Mouse (Mus musculus) adrenal gland, postnatal 14 days (tissue): Measurements from ENCODE around the gene Arhgef7. TPM values are rescaled to one million over a fixed set of nuclear protein-coding genes. Genes with fewer than 3 reads are reported as not detected.

Source experiments
- DNase-seq: peaks from one replicate; pipeline ENCODE4 v3.0.0; 2021; ENCODE audit warnings: mixed read lengths
- long read RNA-seq, 2 experiments: library from polyadenylated mRNA; stranded (forward); transcript quantifications; one replicate each; pipeline ENCODE4 v2.0.0; 2021
- total RNA-seq: library from RNA; stranded (reverse); gene quantifications from 2 replicates; pipeline ENCODE4 v1.2.3, GENCODE M21; 2021

Gene Arhgef7
- total RNA-seq: 54.4 and 64.5 TPM in 2 replicates
- long read RNA-seq, experiment 1, full-length matches to known transcripts: 11 of 25 reads
- long read RNA-seq, experiment 1, partial matches to known transcripts: 4 of 25 reads
- long read RNA-seq, experiment 1, other reads (novel, unspliced or antisense): 10 of 25 reads
- long read RNA-seq, experiment 2, full-length matches to known transcripts: 6 of 14 reads
- long read RNA-seq, experiment 2, partial matches to known transcripts: 2 of 14 reads
- long read RNA-seq, experiment 2, other reads (novel, unspliced or antisense): 6 of 14 reads

DNA sequence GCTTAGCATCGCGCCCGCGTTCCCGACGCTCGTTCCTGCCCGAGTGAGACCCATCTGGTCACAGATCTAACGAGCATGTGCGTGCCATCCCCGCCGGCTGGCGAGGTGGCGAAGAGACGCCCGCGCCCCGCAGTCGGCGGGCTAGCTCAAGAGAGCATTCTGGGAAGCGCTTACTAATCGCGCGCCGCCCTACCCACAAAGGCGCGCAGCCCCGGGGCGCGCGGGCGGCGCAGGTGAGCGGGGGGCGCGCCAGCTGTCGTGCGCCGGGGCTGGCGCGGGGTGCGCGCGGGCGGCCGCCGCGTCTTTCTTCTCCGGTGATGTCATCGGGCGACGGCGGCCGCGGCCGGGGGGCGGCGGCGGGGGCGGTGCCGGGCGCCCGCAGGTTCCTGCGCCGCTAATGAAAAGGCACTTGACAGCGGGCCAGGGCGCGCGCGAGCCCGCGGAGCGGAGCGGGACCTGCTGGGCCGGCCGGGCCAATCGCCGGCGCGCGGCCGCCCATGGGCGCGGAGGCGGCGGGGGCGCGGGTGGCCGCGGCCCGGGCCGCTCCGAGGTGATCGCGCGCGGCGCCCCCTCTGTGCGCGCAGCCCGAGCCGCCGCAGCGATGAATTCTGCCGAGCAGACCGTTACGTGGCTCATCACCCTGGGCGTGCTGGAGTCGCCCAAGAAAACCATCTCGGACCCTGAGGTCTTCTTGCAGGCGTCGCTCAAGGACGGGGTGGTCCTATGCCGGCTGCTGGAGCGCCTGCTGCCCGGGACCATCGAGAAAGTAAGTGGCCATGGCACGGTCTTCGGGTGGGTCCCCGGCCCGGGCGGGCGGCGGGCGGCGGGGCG, at the start of gene Arhgef7:
Gene Arhgef7, plus strand, starts transcription at position 71 of the 831 bp plus-strand sequence.
- peak; percentile 61 for DNase-seq

- no peak for DNase-seq
Observed at GRCm38 (mm10) chr8:11684558-11684957, 43.0 kb upstream of the Arhgef7 start.

DNA sequence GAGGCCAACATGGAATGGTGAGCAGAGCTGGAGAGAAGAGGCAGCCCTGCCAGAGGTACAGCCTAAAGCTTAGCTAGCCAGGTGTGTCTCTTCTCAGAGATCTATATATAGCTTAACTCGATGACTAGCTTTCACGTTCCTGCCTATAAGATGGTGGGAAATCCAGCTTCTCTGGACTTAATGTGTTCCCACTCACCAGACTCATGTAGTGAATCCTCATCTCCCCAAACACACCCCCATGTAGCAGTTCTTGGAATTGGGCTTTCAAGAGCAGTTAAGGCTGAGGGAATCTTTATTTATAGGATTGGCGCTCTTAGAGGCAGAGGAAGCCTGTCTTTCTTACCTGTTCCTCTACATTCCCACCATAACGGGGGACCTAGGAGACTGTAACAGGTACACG, 40.3 kb upstream of the Arhgef7 start:
- DNase-seq: no peak

DNA sequence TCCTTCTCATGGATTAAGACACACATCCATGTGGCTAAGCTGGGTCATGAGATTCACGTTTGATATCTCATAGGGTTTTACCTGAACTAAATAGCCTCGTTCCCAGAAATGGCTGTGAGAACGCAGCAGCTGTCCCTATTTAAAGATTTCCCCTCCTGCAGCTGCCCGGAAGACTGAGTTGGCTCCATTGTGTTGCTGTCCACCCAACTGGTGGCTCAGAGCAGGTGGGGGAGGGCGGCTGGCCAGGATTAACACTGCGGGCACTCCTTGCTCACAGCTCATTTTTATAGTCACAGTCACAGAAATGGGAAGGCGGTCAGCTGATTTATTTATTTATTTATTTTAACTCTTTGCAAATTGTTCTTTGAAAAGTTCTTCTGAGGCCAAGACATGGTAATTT, 37.6 kb upstream of the Arhgef7 start:
- no peak for DNase-seq

DNA sequence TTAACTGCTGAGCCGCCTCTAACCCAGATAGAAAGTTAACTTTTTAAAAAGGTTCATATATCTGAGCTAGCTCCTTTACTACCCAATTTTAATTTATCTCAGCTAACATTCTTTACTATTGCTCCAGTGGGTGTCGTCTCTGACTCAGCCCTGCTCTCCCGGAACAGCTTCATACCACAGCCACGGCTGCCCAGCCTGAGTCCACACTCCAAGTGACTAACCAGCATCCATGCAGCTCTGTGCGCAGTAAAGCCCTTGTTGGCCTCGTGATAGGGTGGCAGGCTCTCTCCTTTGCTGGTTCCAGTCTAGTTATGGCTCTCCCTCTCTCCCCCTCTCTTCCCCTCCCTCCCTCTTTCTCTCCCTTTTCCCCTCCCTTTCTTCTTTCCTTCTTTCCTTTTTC, 36.2 kb upstream of the Arhgef7 start:
- DNase-seq: no peak

- no peak for DNase-seq
Observed at GRCm38 (mm10) chr8:11691761-11692160, 35.8 kb upstream of the Arhgef7 start.

GRCm38 (mm10) chr8:11692455-11692854, 35.1 kb upstream of the Arhgef7 start:
- DNase-seq: no peak

GRCm38 (mm10) chr8:11693972-11694371, 33.5 kb upstream of the Arhgef7 start:
- DNase-seq: no peak

DNA sequence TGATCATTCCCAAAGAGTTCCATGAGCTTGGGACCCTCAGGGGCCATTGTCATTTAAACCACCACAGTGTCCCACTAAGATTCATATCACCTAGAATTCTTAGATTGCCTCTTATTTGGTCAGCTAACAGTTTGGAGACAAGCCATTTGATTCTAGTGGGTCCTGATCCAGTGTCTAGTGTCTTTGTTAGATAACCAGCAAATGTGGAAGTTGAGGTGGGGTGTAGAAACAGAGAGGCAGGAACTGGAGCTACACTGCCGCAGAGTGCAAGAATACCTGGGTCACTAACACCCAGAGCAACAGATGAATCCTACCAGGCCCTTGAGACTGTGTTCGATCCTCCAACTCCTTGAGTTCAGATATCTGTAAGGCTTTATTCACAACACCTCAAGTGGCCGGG, 31.3 kb upstream of the Arhgef7 start:
- DNase-seq: no peak

- DNase-seq: no peak
Observed at GRCm38 (mm10) chr8:11697467-11697866, 30.1 kb upstream of the Arhgef7 start.

DNA sequence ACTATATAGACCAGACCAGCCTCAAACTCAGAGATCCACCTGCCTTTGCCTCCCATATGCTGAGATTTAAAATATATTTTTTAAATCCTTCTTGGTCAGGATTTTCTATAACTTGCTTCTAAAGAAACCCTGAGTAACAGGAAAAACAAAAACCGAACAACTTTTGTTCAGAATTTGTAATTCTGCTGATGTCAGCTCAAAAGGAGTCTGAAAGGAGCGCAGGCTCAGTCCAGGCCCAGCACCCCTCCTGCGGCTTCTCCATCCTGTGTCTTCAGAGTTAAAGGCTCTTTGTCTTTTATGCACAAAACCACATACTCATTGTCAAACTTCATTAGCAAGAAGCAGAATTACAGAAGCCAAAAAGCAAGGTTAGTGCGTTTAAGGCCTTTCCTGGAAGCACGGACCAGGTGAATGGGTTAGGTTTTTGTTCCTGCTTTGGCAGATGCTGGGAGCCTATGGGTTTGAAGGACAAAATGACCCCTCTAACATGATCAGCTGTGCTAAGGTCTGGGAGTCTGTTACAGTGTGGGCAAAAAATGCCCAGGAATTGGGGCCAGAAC, 28.0 kb upstream of the Arhgef7 start:
- no peak for DNase-seq

DNA sequence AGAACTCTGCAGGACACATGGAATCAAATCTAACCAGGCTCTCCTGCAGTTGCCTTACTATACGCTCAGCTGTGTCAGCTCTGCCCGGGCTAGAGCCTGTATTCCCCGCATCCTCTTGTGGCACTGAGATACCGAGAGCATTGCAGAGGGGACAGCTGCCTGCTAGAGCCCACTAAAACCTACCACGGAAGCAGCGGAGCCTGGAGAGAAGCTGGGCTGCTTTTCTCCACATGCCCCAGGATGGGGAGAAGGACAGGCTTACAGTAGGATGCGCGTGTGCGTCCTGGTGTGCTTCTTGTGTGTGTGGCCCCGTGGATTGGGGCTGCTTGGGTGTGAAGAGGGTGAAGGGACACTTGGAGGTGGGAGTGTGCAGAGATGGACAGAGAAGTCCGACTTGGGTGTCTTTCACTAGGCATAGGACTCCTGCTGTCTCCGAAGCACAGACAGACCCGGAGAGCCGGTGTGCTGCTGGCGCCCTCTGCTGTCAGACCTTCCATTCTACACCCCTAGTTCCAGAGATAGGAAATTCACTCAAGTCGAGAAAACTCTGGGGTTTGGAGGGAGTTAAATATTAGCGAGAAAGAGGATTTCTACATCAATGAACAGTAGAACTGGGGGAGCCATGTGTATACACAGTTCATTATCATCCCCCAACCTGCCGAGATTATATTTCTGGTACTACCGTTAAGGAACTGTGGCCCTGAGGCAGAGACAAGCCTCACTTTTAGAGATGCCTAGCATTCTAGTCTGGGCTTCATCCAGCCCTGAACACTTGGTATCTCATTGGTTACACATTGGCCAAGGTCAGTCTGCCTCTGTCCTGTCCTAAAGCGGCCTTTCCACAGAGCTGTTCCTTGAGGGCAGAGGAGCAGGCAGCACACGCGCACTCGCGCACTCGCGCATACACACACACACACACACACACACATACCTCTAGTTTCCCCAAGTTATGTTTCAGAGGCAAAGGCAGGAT, 27.2 kb upstream of the Arhgef7 start:
- DNase-seq: peak; percentile 90

- no peak for DNase-seq
Observed at GRCm38 (mm10) chr8:11701033-11701362, 26.5 kb upstream of the Arhgef7 start, which contains the start of gene 1700016D06Rik. Gene 1700016D06Rik (minus strand): TSS chr8:11701063.

DNA sequence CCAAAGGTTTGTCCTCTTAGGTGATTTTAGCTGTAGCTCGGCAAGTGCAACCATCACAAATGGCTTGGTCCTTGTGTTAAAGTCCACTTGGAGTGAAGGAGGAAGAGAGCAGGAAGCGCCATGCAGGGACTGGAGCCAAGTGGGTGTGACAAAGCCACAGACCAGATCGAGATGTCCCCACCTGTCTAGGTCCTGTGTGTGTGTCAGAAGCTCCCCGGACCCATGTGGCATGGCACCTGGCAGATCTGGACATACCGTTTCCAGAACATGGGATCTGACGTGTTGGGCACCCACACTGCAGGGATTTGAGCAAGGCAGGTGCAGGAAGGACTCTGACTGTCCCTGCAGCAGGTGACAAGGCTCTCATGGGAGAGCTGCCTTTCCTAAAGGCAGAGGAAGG, 26.1 kb upstream of the Arhgef7 start:
- no peak for DNase-seq

- DNase-seq: no peak
Observed at GRCm38 (mm10) chr8:11703789-11704188, 23.7 kb upstream of the Arhgef7 start.

GRCm38 (mm10) chr8:11704716-11705420, 22.7 kb upstream of the Arhgef7 start:
- no peak for DNase-seq

DNA sequence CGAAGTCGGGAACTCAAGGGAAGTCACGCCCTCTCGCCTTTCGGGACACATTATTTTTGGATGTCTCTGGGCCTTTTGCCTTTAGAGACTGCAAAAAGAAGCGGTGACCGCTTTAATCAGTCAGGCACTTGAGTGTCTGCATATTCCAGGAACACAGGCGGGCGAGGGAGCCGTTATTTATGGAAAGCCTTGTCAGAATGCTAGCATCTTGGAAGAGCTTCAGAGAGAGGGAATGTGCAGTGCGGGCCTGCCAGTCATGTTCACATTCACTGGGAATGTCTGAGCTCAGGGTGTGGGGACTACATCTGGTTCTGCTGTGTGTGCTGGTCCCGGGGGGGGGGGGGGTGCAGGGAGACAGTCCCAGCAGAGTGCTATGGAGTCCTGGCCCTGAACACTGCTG, 21.7 kb upstream of the Arhgef7 start:
- DNase-seq: peak; percentile 56

GRCm38 (mm10) chr8:11707701-11708100, 19.8 kb upstream of the Arhgef7 start:
- DNase-seq: no peak

DNA sequence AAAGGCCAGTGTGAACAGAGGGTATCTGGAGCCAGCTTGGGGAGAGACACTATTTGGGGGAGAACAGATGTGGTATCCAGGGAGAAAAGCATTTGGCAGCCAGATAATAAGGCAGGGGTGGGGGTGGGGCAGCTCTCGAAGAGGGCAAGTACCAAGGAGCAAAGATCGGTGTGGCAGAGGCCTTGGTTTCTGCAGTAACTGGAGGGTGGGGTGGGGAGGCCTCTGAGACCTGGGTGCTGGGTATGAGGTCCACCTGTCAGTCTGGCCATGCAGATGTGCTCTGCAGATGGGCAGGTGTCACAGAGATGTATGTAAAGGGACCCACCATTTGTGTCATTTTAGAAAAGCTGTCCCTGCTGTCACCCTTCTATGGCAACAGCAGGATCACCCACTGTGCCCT, 18.7 kb upstream of the Arhgef7 start:
- no peak for DNase-seq

GRCm38 (mm10) chr8:11709542-11709941, 18.0 kb upstream of the Arhgef7 start:
- no peak for DNase-seq

DNA sequence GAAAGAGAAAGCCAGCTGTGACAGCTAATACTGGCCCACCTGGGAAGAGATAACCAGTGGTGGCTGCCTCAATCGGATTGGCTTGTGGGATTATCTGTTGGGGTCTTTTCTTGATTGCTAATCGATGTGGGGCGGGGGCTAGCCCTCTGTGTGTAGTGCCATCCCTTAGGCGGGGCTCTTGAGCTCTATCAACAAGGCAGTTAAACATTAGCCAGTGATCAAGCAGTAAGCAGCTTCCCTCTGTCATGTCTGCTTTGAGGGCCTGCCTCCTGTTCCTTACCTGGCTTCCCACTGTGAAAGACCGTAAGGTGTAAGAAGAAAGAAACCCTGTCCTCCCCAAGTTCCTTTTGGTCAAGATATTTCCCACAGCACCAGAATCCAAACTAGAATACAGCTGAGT, 17.1 kb upstream of the Arhgef7 start:
- no peak for DNase-seq

GRCm38 (mm10) chr8:11712244-11712643, 15.3 kb upstream of the Arhgef7 start:
- peak; percentile 34 for DNase-seq
